Mouse (Mus musculus): ENCODE results near the gene Arnt. TPM values are rescaled to one million over a fixed set of nuclear protein-coding genes. Genes with fewer than 3 reads are reported as not detected.
"Not testable (repeated sequence)": the region's sequence is repeated elsewhere in the genome, so short reads cannot be mapped to it uniquely, and the experiment has no call there.

Arnt gene
- total RNA-seq, 2 experiments from 2014 or later: 34.0 to 44.8 TPM

- no peak for DNase-seq
- intact Hi-C loops (cut with DNase I): no loop called here
Observed at GRCm38 (mm10) chr3:95521168-95521567, 87.0 kb downstream of the Arnt start.

- no peak for DNase-seq
- intact Hi-C loops (cut with DNase I): no loop called here
Observed at GRCm38 (mm10) chr3:95523662-95524061, 89.5 kb downstream of the Arnt start.

- intact Hi-C loops (cut with DNase I): loop anchor here (5.0 kb wide), 1 partner anchor 43 kb away; no protein-coding TSS in a partner anchor
Observed at GRCm38 (mm10) chr3:95524673-95525072, 90.5 kb downstream of the Arnt start.

GRCm38 (mm10) chr3:95526111-95526510 lies 91.9 kb downstream of the Arnt start:
- DNase-seq: no peak
- intact Hi-C loops (cut with DNase I): loop anchor here (5.0 kb wide), 1 partner anchor 41 kb away; no protein-coding TSS in a partner anchor

More at GRCm38 (mm10) chr3:95524673-95525072, 90.5 kb downstream of the Arnt start:
- DNase-seq: no peak

- intact Hi-C loops (cut with DNase I): loop anchor here (5.0 kb wide), 1 partner anchor 41 kb away; no protein-coding TSS in a partner anchor
- no peak for DNase-seq
Observed at GRCm38 (mm10) chr3:95526622-95527211, 92.5 kb downstream of the Arnt start, which contains the start of gene Ctss. Gene Ctss (plus strand): TSS chr3:95526786.

- intact Hi-C loops (cut with DNase I): loop anchor here (5.0 kb wide), 1 partner anchor 37 kb away; no protein-coding TSS in a partner anchor
- no peak for DNase-seq
Observed at GRCm38 (mm10) chr3:95529814-95530213, 95.6 kb downstream of the Arnt start.

- intact Hi-C loops (cut with DNase I): no loop called here
- no peak for DNase-seq
Observed at GRCm38 (mm10) chr3:95531025-95531424, 96.8 kb downstream of the Arnt start.

- intact Hi-C loops (cut with DNase I): no loop called here
- DNase-seq: no peak
Observed at GRCm38 (mm10) chr3:95533364-95533763, 99.2 kb downstream of the Arnt start.

GRCm38 (mm10) chr3:95534927-95535326 lies 100.7 kb downstream of the Arnt start:
- intact Hi-C loops (cut with DNase I): no loop called here
- no peak for DNase-seq

GRCm38 (mm10) chr3:95538936-95539335 lies 104.7 kb downstream of the Arnt start:
- DNase-seq: no peak
- intact Hi-C loops (cut with DNase I): no loop called here

- DNase-seq: no peak
- intact Hi-C loops (cut with DNase I): no loop called here
Observed at GRCm38 (mm10) chr3:95539837-95540236, 105.6 kb downstream of the Arnt start.

- intact Hi-C loops (cut with DNase I): not testable (repeated sequence)
Observed at GRCm38 (mm10) chr3:95541186-95541585, 107.0 kb downstream of the Arnt start.

GRCm38 (mm10) chr3:95542171-95542570 lies 108.0 kb downstream of the Arnt start:
- intact Hi-C loops (cut with DNase I): no loop called here
- no peak for DNase-seq

More at GRCm38 (mm10) chr3:95541186-95541585, 107.0 kb downstream of the Arnt start:
- not testable (repeated sequence) for DNase-seq

- no peak for DNase-seq
- intact Hi-C loops (cut with DNase I): no loop called here
Observed at GRCm38 (mm10) chr3:95542981-95543380, 108.8 kb downstream of the Arnt start.

Other genes starting within 250 kb of the Arnt start
- gene Gabpb2, start 216.5 kb upstream of the Arnt start, total RNA-seq (2021): 1 to 10 TPM; 6.6 to 8.0 TPM
- gene Cdc42se1, start 205.7 kb upstream of the Arnt start, total RNA-seq (2021): 10 to 100 TPM; 14.2 to 18.4 TPM
- gene Mllt11, start 202.2 kb upstream of the Arnt start, total RNA-seq (2021): 10 to 100 TPM; 48.5 to 63.2 TPM
- not detected for gene Gm128, start 192.8 kb upstream of the Arnt start, total RNA-seq (2021)
- gene Bnipl, start 183.2 kb upstream of the Arnt start, total RNA-seq (2021): not detected
- 10 to 100 TPM; 21.3 to 23.8 TPM for gene Mindy1, start 153.0 kb upstream of the Arnt start, total RNA-seq (2021)
- gene Prune1, start 152.3 kb upstream of the Arnt start, total RNA-seq (2021): 10 to 100 TPM; 39.4 to 45.5 TPM
- under 1 TPM in 1 of 2 experiments, not detected in 1; 0.64 TPM for gene Anxa9, start 127.2 kb upstream of the Arnt start, total RNA-seq (2021)
- gene Cers2, start 119.6 kb upstream of the Arnt start, total RNA-seq (2021): 10 to 100 TPM; 15.9 to 23.3 TPM
- gene Setdb1, start 77.2 kb upstream of the Arnt start, total RNA-seq (2021): 10 to 100 TPM in 1 of 2 experiments, 1 to 10 TPM in 1; 9.5 to 10.5 TPM
- not detected for gene 4930558C23Rik, start 31.5 kb upstream of the Arnt start, total RNA-seq (2021)
- gene Ctsk, start 64.9 kb downstream of the Arnt start, total RNA-seq (2021): 1 to 10 TPM; 8.4 to 9.0 TPM
- 1 to 10 TPM; 3.0 to 5.9 TPM for gene Ctss, start 92.4 kb downstream of the Arnt start, total RNA-seq (2021)
- not detected for gene Hormad1, start 125.3 kb downstream of the Arnt start, total RNA-seq (2021)
- gene Golph3l, start 154.5 kb downstream of the Arnt start, total RNA-seq (2021): 10 to 100 TPM in 1 of 2 experiments, 1 to 10 TPM in 1; 8.0 to 10.1 TPM
- gene Ensa, start 190.6 kb downstream of the Arnt start, total RNA-seq (2021): 10 to 100 TPM; 85.6 to 96.1 TPM
- gene Mcl1, start 224.4 kb downstream of the Arnt start, total RNA-seq (2021): 100 to 1,000 TPM; 109 to 130 TPM